Mouse (Mus musculus): ENCODE data around the gene Otulin. TPM values are rescaled to one million over a fixed set of nuclear protein-coding genes. Genes with fewer than 3 reads are reported as not detected.

Otulin gene
- polyA plus RNA-seq, 1 experiment = 29.0 TPM

DNA sequence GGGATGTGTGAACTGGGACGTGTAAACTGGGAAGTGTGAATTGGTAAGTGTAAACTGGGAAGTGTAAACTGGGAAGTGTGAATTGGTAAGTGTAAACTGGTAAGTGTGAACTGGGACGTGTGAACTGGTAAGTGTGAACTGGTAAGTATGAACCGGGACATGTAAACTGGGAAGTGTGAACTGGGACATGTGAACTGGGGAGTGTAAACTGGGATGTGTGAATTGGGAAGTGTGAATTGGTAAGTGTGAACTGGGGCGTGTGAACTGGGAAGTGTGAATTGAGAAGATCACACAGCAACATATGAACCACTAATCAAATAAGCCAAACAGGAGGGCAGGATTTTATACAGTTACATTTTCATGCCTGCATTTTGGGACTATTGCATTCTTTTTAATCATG lies 27.9 kb upstream of the Otulin start:
- TF ChIP-seq CTCF (conservative IDR thresholded peaks at IDR 0.05; ENCODE audit: insufficient read depth, insufficient read length, low read depth, low read length) (no peak), POLR2A (IDR thresholded peaks at IDR 0.05; ENCODE audit: low read depth, low read length) (no peak)
- WGBS = 88% methylated on average over 4 of the region's 4 CpGs
- Histone ChIP-seq H3K4me3 (ENCODE audit: insufficient read depth, low read depth, low read length) (no peak overlapping the region), H3K36me3 (ENCODE audit: control insufficient read depth, insufficient read depth, low read length) (no peaks in the 10 kb centered on the region), H3K27me3 (replicated peaks; ENCODE audit: control insufficient read depth, insufficient read depth, low read length) (no peaks in the 10 kb centered on the region), H3K27ac (ENCODE audit: insufficient read depth, low read depth, low read length) (no peak overlapping the region), H3K4me1 (ENCODE audit: control insufficient read depth, insufficient read depth, low read length) (no peaks in the 10 kb centered on the region)
- no peak for DNase-seq

DNA sequence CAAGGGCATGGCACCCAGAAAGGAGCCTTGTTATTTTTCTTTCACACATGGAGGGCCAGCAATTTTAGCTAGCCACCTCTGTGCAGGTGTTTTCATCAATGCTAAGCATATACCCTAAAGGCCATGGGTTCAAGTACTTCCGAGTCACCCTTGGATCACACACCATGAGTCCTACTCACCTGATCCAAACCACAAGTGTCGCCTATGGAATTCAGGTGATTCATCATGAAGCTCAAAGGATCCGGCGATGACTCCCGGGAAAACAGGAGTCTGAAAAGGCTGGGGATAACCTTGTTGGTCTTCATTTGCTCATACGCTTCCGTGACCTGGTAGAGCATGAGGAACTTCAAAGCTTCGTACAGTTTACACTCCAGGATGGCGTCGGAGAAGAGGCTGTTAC lies 27.4 kb upstream of the Otulin start:
- TF ChIP-seq POLR2A (IDR thresholded peaks at IDR 0.05; ENCODE audit: low read depth, low read length) (no peak), CTCF (conservative IDR thresholded peaks at IDR 0.05; ENCODE audit: insufficient read depth, insufficient read length, low read depth, low read length) (no peak)
- DNase-seq = no peak
- Histone ChIP-seq H3K4me1 (ENCODE audit: control insufficient read depth, insufficient read depth, low read length) (no peaks in the 10 kb centered on the region), H3K27ac (ENCODE audit: insufficient read depth, low read depth, low read length) (no peak overlapping the region), H3K4me3 (ENCODE audit: insufficient read depth, low read depth, low read length) (no peak overlapping the region), H3K27me3 (replicated peaks; ENCODE audit: control insufficient read depth, insufficient read depth, low read length) (no peaks in the 10 kb centered on the region), H3K36me3 (ENCODE audit: control insufficient read depth, insufficient read depth, low read length) (no peaks in the 10 kb centered on the region)
- 94% methylated on average over 10 of the region's 10 CpGs for WGBS

DNA sequence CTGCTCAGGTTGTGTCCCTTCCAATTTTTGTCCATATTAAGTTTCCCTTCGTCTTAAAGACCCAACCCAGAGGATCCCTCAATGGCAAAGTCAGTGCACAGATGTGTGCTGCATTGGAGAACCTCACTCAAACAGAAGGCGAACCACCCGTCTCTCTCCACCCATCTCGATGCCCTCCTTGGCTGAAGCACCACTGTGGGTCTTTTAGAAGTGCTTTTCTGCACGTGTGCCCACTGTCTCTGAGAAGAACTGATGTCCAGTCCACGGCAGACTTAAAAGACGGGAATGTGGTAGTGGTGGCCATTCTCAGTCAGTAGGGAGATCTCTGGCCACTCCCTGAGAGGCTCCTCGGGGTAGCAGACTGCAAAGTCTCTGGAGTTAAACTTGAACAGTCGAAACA lies 26.1 kb upstream of the Otulin start:
- TF ChIP-seq POLR2A (IDR thresholded peaks at IDR 0.05; ENCODE audit: low read depth, low read length) (no peak), CTCF (conservative IDR thresholded peaks at IDR 0.05; ENCODE audit: insufficient read depth, insufficient read length, low read depth, low read length) (no peak)
- Histone ChIP-seq H3K4me1 (ENCODE audit: control insufficient read depth, insufficient read depth, low read length) (no peaks in the 10 kb centered on the region), H3K4me3 (ENCODE audit: insufficient read depth, low read depth, low read length) (no peak overlapping the region), H3K27me3 (replicated peaks; ENCODE audit: control insufficient read depth, insufficient read depth, low read length) (no peaks in the 10 kb centered on the region), H3K27ac (ENCODE audit: insufficient read depth, low read depth, low read length) (no peak overlapping the region), H3K36me3 (ENCODE audit: control insufficient read depth, insufficient read depth, low read length) (no peaks in the 10 kb centered on the region)
- 85% methylated on average over 9 of the region's 9 CpGs for WGBS
- no peak for DNase-seq

DNA sequence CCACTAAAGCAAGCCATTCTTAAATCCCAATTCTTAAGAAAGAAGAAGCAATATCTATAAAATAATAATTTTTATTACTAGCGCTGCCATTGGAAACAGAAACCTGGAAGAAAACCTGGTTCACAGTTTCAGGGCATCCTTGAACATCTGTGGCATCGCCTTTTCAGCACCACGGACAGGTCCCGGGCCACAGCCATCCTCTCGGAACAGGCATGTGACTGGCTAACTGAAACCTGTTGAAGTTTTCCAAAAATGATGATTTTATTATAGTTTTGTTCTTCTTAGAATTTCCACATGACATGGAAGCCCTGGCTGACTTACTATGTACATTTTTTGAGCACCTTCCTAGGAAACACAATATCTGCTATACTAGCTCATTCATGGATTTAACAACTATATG lies 24.5 kb upstream of the Otulin start:
- 17% methylated on average over 5 of the region's 5 CpGs for WGBS
- Histone ChIP-seq H3K4me3 (ENCODE audit: insufficient read depth, low read depth, low read length) (no peak overlapping the region), H3K27me3 (replicated peaks; ENCODE audit: control insufficient read depth, insufficient read depth, low read length) (no peaks in the 10 kb centered on the region), H3K27ac (ENCODE audit: insufficient read depth, low read depth, low read length) (no peak overlapping the region), H3K4me1 (ENCODE audit: control insufficient read depth, insufficient read depth, low read length) (no peaks in the 10 kb centered on the region), H3K36me3 (ENCODE audit: control insufficient read depth, insufficient read depth, low read length) (no peaks in the 10 kb centered on the region)
- DNase-seq = peak; percentile 35
- no peak for TF ChIP-seq POLR2A (IDR thresholded peaks at IDR 0.05; ENCODE audit: low read depth, low read length)

DNA sequence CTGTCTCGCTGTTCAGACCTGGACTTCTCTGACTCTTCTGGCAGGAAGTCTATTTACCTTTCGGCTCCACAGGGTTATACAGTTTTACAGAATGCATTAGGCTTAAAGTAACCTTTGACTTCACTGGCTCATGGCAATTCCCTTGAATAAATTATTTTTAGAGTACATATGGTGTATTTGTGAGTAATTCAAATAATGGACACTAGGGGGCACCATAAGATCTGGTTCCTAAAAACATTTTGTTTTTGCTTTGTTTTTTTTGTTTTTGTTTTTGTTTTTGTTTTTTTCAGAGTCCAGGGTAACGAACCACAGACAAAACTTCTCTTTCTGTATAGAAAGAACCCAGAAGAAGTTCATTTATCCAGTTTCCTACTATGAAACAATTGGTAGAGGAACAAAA lies 17.2 kb upstream of the Otulin start:
- 25% methylated on average over 3 of the region's 3 CpGs for WGBS
- DNase-seq = no peak
- no peaks in the 10 kb centered on the region for H3K4me1 ChIP-seq (ENCODE audit: control insufficient read depth, insufficient read depth, low read length)

DNA sequence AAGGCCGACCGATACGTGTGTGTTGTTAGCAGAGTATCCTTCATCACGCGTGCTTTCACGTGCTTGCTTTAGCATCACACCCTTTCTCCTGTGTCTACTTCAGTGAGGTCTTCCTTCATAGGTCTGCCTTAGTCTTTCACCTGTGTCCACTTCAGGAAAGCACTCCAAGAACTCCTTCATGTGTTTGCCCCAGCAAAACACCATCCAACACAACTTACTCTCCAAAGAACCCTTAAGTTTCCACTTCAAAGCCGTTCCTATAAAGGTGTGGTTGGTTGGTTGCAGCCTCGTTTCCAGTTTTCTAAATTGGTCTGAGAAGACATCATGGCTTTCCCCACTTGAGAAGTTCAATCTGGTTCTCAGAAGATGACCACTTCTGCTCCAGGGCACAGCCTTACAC lies 16.2 kb upstream of the Otulin start:
- no peaks in the 10 kb centered on the region for H3K27me3 ChIP-seq (replicated peaks; ENCODE audit: control insufficient read depth, insufficient read depth, low read length)
- TF ChIP-seq POLR2A (IDR thresholded peaks at IDR 0.05; ENCODE audit: low read depth, low read length) (no peak), CTCF (conservative IDR thresholded peaks at IDR 0.05; ENCODE audit: insufficient read depth, insufficient read length, low read depth, low read length) (no peak)
- H3K4me3 ChIP-seq (ENCODE audit: insufficient read depth, low read depth, low read length) = no peak overlapping the region
- no peak for DNase-seq
- H3K27ac ChIP-seq (ENCODE audit: insufficient read depth, low read depth, low read length) = no peak overlapping the region
- 94% methylated on average over 8 of the region's 8 CpGs for WGBS
- no peaks in the 10 kb centered on the region for H3K4me1 ChIP-seq (ENCODE audit: control insufficient read depth, insufficient read depth, low read length)
- no peaks in the 10 kb centered on the region for H3K36me3 ChIP-seq (ENCODE audit: control insufficient read depth, insufficient read depth, low read length)

More for the DNA sequence above, 17.2 kb upstream of the Otulin start:
- H3K4me3 ChIP-seq (ENCODE audit: insufficient read depth, low read depth, low read length) = no peak overlapping the region
- no peaks in the 10 kb centered on the region for H3K36me3 ChIP-seq (ENCODE audit: control insufficient read depth, insufficient read depth, low read length)
- H3K27ac ChIP-seq (ENCODE audit: insufficient read depth, low read depth, low read length) = no peak overlapping the region
- H3K27me3 ChIP-seq (replicated peaks; ENCODE audit: control insufficient read depth, insufficient read depth, low read length) = no peaks in the 10 kb centered on the region
- TF ChIP-seq POLR2A (IDR thresholded peaks at IDR 0.05; ENCODE audit: low read depth, low read length) = no peak
- no peak; the same call in 1 of the 2 replicates for TF ChIP-seq CTCF (conservative IDR thresholded peaks at IDR 0.05; ENCODE audit: insufficient read depth, insufficient read length, low read depth, low read length)

DNA sequence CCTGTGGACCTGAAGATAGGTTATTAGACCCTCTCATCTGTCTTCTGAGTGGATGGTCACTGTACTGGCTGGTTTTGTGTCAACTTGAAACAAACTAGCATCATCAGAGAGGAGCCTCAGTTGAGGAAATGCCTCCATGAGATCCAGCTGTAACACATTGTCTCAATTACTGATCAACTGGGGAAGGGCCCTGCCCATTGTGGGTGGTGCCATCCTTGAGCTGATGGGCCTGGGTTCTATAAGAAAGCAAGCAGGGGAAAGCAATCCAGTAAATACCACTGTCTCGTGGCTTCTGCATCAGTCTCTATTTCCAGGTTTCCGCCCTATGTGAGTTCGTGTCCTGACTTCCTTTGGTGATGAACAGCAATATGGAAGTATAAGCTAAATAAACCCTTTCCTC lies 14.8 kb upstream of the Otulin start:
- TF ChIP-seq POLR2A (IDR thresholded peaks at IDR 0.05; ENCODE audit: low read depth, low read length) (no peak), CTCF (conservative IDR thresholded peaks at IDR 0.05; ENCODE audit: insufficient read depth, insufficient read length, low read depth, low read length) (no peak)
- DNase-seq = no peak
- 79% methylated on average over 3 of the region's 3 CpGs for WGBS
- H3K4me1 ChIP-seq (ENCODE audit: control insufficient read depth, insufficient read depth, low read length) = no peaks in the 10 kb centered on the region
- H3K36me3 ChIP-seq (ENCODE audit: control insufficient read depth, insufficient read depth, low read length) = no peaks in the 10 kb centered on the region
- no peak overlapping the region for H3K27ac ChIP-seq (ENCODE audit: insufficient read depth, low read depth, low read length)
- H3K27me3 ChIP-seq (replicated peaks; ENCODE audit: control insufficient read depth, insufficient read depth, low read length) = no peaks in the 10 kb centered on the region
- H3K4me3 ChIP-seq (ENCODE audit: insufficient read depth, low read depth, low read length) = no peak overlapping the region

DNA sequence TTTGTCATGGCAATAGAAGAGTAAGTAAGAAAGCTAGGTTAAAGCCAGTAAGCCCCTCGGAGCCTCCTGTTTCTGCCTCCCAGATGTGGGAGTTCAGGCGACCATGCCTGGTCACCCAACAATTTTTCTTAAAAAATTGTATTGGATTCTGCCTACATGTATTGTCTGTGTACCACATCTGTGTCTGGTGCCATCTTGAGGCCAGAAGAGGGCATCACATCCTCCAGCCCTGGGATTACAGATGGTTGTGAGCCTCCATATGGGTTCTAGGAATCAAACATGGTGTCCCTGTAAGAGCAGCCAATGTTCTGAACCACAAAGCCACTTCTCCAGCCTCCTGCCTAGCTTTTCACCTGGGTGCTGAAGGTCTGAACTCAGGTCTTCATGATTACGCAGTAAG lies 12.4 kb upstream of the Otulin start:
- Histone ChIP-seq H3K27ac (ENCODE audit: insufficient read depth, low read depth, low read length) (no peak overlapping the region), H3K27me3 (replicated peaks; ENCODE audit: control insufficient read depth, insufficient read depth, low read length) (no peaks in the 10 kb centered on the region), H3K36me3 (ENCODE audit: control insufficient read depth, insufficient read depth, low read length) (no peaks in the 10 kb centered on the region), H3K4me3 (ENCODE audit: insufficient read depth, low read depth, low read length) (no peak overlapping the region), H3K4me1 (ENCODE audit: control insufficient read depth, insufficient read depth, low read length) (no peaks in the 10 kb centered on the region)
- DNase-seq = peak; percentile 66
- whole genome bisulfite sequencing = 81% methylated on average over 3 of the region's 3 CpGs
- TF ChIP-seq CTCF (conservative IDR thresholded peaks at IDR 0.05; ENCODE audit: insufficient read depth, insufficient read length, low read depth, low read length) (peak; percentile 86), POLR2A (IDR thresholded peaks at IDR 0.05; ENCODE audit: low read depth, low read length) (no peak)

Measured in kidney, adult 2 months (tissue).